ENCODE assay signal across 8 mouse cellular contexts in the genomic region with DNA sequence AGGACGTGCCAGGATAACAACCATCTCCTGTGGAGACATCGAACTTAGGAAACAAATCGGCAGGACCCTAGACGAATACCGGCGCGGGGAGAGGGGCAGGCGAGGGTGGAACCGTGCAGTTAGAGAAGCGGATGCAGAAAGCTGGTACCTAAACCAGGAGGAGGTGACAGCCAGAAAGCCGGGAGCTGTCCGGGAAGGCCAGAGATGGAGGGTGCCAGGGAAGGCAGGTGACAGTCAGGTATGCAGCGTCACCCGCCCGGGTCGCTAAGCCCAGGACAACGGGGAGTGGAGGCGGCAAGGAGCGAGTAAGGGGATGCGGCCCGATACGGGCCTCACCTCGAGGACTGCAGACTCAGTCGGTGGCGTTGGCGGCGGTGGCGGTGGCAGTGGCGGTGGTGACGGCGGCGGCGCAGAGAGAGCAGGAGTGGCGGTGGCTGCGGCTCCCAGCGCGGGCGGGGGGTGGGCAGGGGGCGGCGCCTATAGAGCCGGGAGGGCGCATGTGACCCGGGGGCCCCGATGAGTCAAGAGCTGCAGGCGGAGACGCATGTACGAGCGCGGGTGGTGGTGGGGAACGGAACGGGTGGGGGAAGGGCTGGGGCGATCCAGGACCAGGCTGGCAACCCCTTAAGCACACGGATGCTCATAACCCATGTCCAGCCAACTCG. TPM values are rescaled to one million over a fixed set of nuclear protein-coding genes. Genes with fewer than 3 reads are reported as not detected.
A peak's percentile ranks its signal among the peaks of the same experiment; 100 is the strongest.
DNase-seq lines count a peak whose midpoint lies in the region; ATAC-seq and TF ChIP-seq lines count a peak whose summit lies in the region.

TSS of gene Eno2 (minus strand) at position 573 of the 665 bp plus-strand sequence.

- no peaks in the 10 kb centered on the region for H3K36me3 ChIP-seq in intestine, embryonic 16.5 days (ENCODE audit: control insufficient read depth, insufficient read depth, low read length)
- H3K36me3 ChIP-seq in liver, adult 2 months (ENCODE audit: control insufficient read depth, insufficient read depth, low read length): no peaks in the 10 kb centered on the region
- H3K36me3 ChIP-seq in neural tube, embryonic 11.5 days (ENCODE audit: control insufficient read depth, insufficient read depth, low read length): no peaks in the 10 kb centered on the region

- H3K9me3 ChIP-seq in intestine, embryonic 16.5 days (ENCODE audit: control insufficient read depth, low read length): no peaks in the 10 kb centered on the region
- no peaks in the 10 kb centered on the region for H3K9me3 ChIP-seq in neural tube, embryonic 11.5 days (ENCODE audit: control insufficient read depth, low read length)

- H3K4me3 ChIP-seq in intestine, embryonic 16.5 days (ENCODE audit: low read length): peak within 1 kb of the TSS; percentile 57
- peak within 1 kb of the TSS; percentile 64 for H3K4me3 ChIP-seq in liver, adult 2 months (ENCODE audit: insufficient read depth, low read depth, low read length)
- H3K4me3 ChIP-seq in neural tube, embryonic 11.5 days (ENCODE audit: low read depth, low read length): peak within 1 kb of the TSS; percentile 44

- ATAC-seq in intestine, embryonic 16.5 days: peak; percentile 83
- peak; percentile 77 for ATAC-seq in neural tube, embryonic 11.5 days (ENCODE audit: insufficient read depth, low FRiP score, low TSS enrichment)

- H3K27ac ChIP-seq in intestine, embryonic 16.5 days (ENCODE audit: low read length): no peak within 1 kb of the TSS
- H3K27ac ChIP-seq in liver, adult 2 months (replicated peaks; ENCODE audit: insufficient read depth, low read depth, low read length): no peak within 1 kb of the TSS
- no peak within 1 kb of the TSS for H3K27ac ChIP-seq in neural tube, embryonic 11.5 days (ENCODE audit: low read depth, low read length)

- peak; percentile 60 for DNase-seq in urinary bladder, postnatal 14 days (ENCODE audit: low spot score)
- DNase-seq in urinary bladder, postnatal 10 days (ENCODE audit: low spot score): no peak
- peak; percentile 79 for DNase-seq in cerebellum, adult 9-10 months
- peak; percentile 72 to 73 for DNase-seq in frontal cortex, postnatal 10 days (ENCODE audit: low spot score in 2 of 2)
- DNase-seq in liver, adult 2 months (ENCODE audit: extremely low read depth, low read depth, low spot score): no peak
- peak; percentile 63 for DNase-seq in neural tube, embryonic 11.5 days (ENCODE audit: low spot score)
- peak; percentile 58 for DNase-seq in yolk sac, embryonic 10.5 days (ENCODE audit: low spot score)

- no peak for TF ChIP-seq CTCF in liver, adult 2 months (IDR thresholded peaks at IDR 0.05; ENCODE audit: low read depth, low read length)

- H3K27me3 ChIP-seq in intestine, embryonic 16.5 days (replicated peaks; ENCODE audit: control insufficient read depth, insufficient read depth, low read length): peaks cover 5% of the 10 kb centered on the region
- H3K27me3 ChIP-seq in liver, adult 2 months (ENCODE audit: control insufficient read depth, insufficient read depth, low read length): peaks cover 9% of the 10 kb centered on the region
- H3K27me3 ChIP-seq in neural tube, embryonic 11.5 days (ENCODE audit: control insufficient read depth, insufficient read depth, low read length): peaks cover 10% of the 10 kb centered on the region

- H3K79me2 ChIP-seq in liver, adult 2 months (ENCODE audit: control insufficient read depth, insufficient read depth, low read length): no peaks in the 10 kb centered on the region

- H3K4me1 ChIP-seq in intestine, embryonic 16.5 days (ENCODE audit: control insufficient read depth, insufficient read depth, low read length): peaks cover 17% of the 10 kb centered on the region
- peaks cover 5% of the 10 kb centered on the region; the same call in 1 of the 2 replicates for H3K4me1 ChIP-seq in liver, adult 2 months (ENCODE audit: control insufficient read depth, insufficient read depth, low read length)
- H3K4me1 ChIP-seq in neural tube, embryonic 11.5 days (ENCODE audit: control insufficient read depth, insufficient read depth, low read length): peaks cover 14% of the 10 kb centered on the region; the same call in 1 of the 2 replicates

- under 1% methylated on average over 44 of the region's 54 CpGs for WGBS in intestine, embryonic 16.5 days
- 1% methylated on average over 54 of the region's 54 CpGs for WGBS in liver, adult 2 months
- under 1% methylated on average over 45 of the region's 54 CpGs for WGBS in neural tube, embryonic 11.5 days

- peak within 1 kb of the TSS; percentile 69 for H3K9ac ChIP-seq in intestine, embryonic 16.5 days (ENCODE audit: low read depth, low read length)
- peak within 1 kb of the TSS; percentile 69 for H3K9ac ChIP-seq in liver, adult 2 months (ENCODE audit: low read depth, low read length)
- peak within 1 kb of the TSS; percentile 64 for H3K9ac ChIP-seq in neural tube, embryonic 11.5 days (ENCODE audit: low read length)

- no peak for TF ChIP-seq POLR2A in liver, adult 2 months (IDR thresholded peaks at IDR 0.05; ENCODE audit: extremely low read depth, insufficient read depth, low read length)

- peak within 1 kb of the TSS; percentile 82 for H3K4me2 ChIP-seq in intestine, embryonic 16.5 days (ENCODE audit: low read depth, low read length)
- H3K4me2 ChIP-seq in neural tube, embryonic 11.5 days (ENCODE audit: low read depth): peak within 1 kb of the TSS; percentile 86

RNA-seq across cellular contexts. Expression of gene Eno2, which starts in this region (rescaled TPM):
- 7.1 and 7.9 TPM in 2 replicates for polyA plus RNA-seq in intestine, embryonic 16.5 days (2015; fragmentation: Nextera tagmentation; extraction: Ambion mirVana)
- 0.09 and 0.67 TPM in 2 replicates for total RNA-seq in liver, adult 2 months (2014; rRNA removed)
- polyA plus RNA-seq in liver, adult 2 months (2012; rRNA removed): 0.19 and 0.34 TPM in 2 replicates
- 8.5 and 9.8 TPM in 2 replicates for polyA plus RNA-seq in neural tube, embryonic 11.5 days (2014; fragmentation: Nextera tagmentation; extraction: Ambion mirVana)

Comparison
In these comparisons a context has a peak if more than half of its experiments do, and no peak if none do; other contexts are left out.
1. DNase-seq: peak in urinary bladder, postnatal 14 days (single experiment), cerebellum, adult 9-10 months (single experiment), frontal cortex, postnatal 10 days (2 of 2), neural tube, embryonic 11.5 days (single experiment) and yolk sac, embryonic 10.5 days (single experiment); none in urinary bladder, postnatal 10 days (single experiment) and liver, adult 2 months (single experiment).
2. Peak in every context shown above with its lines, with median percentiles within 50 percentile points of each other: H3K4me3 ChIP-seq and H3K9ac ChIP-seq.